Mouse (Mus musculus) ES-E14 (cell line): ENCODE measurements at regions not wholly inside any gene's neighbourhood (a gene's known extent, or its start where the extent isn't known, plus 50 kb on each side); places are given as distances from the start of the nearest gene placed in this dataset.

Experiments
- HCFC1 ChIP-seq: IDR thresholded peaks from 2 replicates; pipeline ENCODE4 v1.6.1; 2012; ENCODE audit warnings: low read length, inconsistent platforms, borderline replicate concordance; ENCODE audit not compliant: insufficient read depth
- ZNF384 ChIP-seq: IDR thresholded peaks from 2 replicates; pipeline ENCODE4 v1.6.1; 2012; ENCODE audit warnings: low read depth, low read length, inconsistent platforms

DNA sequence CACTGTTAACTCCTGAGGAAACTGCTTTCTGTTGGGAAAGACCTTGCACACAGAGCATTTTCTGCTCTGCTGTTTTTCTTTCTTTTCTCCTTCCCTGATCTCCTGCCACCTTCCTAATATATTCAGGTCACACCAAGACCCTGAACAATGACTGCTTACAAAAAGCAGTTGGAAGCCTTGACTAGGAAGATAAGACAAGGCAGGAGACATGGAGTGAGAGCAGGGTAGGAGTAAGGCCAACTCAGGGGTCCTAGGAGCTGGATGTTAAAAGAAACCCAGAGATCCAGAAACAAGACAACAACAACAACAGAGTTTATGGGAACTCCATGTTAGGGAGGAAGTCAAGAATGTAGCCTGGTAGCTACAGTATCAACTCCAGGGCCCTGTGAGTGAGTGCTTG, 426.9 kb downstream of the Sorl1 start:
- TF ChIP-seq ZNF384 (no peak), HCFC1 (no peak)
